Mouse (Mus musculus): Measurements from ENCODE around the gene Gtf3c5.
A peak's percentile ranks its signal among the peaks of the same experiment; 100 is the strongest.

GRCm38 (mm10) chr2:28523643-28524117 is 59.9 kb downstream of the Gtf3c5 start:
- peak; percentile 52; the same call in 1 of the 2 replicates for TF ChIP-seq POLR2A (IDR thresholded peaks at IDR 0.05; ENCODE audit: insufficient read depth, low read depth, low read length)
- TF ChIP-seq CTCF (IDR thresholded peaks at IDR 0.05; ENCODE audit: insufficient read depth, low read depth, low read length) = no peak
